Mouse (Mus musculus) stomach, postnatal 0 days (tissue): Measurements from ENCODE around the gene Ppp1r9a.

Source experiments
- CTCF ChIP-seq: IDR thresholded peaks from 2 replicates; pipeline ENCODE4 v1.5.1; 2016; ENCODE audit warnings: antibody characterized with exemption, low read depth, mild to moderate bottlenecking, moderate library complexity
- EP300 ChIP-seq: optimal IDR thresholded peaks from 2 replicates; pipeline ENCODE3; 2016; ENCODE audit warnings: antibody characterized with exemption

DNA sequence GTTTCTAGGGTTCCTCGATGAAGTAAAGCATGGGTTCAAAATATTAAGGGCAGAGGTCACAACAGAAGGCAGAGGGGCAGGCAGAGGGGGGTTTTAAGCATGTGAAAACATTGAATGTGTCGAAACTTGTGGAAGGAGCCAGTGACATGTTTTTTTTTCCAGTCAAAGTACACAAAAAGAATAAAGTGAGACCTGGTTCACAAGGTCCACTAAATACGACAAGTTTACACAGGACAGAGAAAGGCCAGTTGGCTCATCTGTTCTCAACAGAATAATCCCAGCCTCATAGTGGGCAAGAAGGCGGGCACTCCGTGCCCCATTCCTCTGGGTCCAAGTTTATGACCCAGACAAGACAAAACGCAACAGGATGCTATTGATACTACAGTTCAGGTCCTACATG is 286.2 kb downstream of the Ppp1r9a start:
- no peak for TF ChIP-seq CTCF
- TF ChIP-seq EP300: no peak
